Mouse (Mus musculus): ENCODE data around the gene Mllt3. TPM values are rescaled to one million over a fixed set of nuclear protein-coding genes. Genes with fewer than 3 reads are reported as not detected.

The Mllt3 gene
- polyA plus RNA-seq, 1 experiment: 15.7 TPM

- TF ChIP-seq MYOG (IDR thresholded peaks at IDR 0.05; ENCODE audit: control insufficient read depth in 1 of 3, insufficient read depth in 1 of 3, insufficient read length in 2 of 3, low read depth in 2 of 3) (no peak), MYOD1 (IDR thresholded peaks at IDR 0.05; ENCODE audit: control insufficient read depth in 1 of 3, insufficient read length in 2 of 3, low read depth in 2 of 3) (no peak), USF1 (IDR thresholded peaks at IDR 0.05; ENCODE audit: low read depth) (no peak), E2F4 (IDR thresholded peaks at IDR 0.05; ENCODE audit: insufficient read depth) (no peak), TCF12 (IDR thresholded peaks at IDR 0.05; ENCODE audit: insufficient read depth, poor library complexity, severe bottlenecking) (no peak), MAX (IDR thresholded peaks at IDR 0.05; ENCODE audit: low read depth) (no peak), TCF3 (IDR thresholded peaks at IDR 0.05; ENCODE audit: insufficient read length, low read depth) (no peak), POLR2A (IDR thresholded peaks at IDR 0.05; ENCODE audit: insufficient read length, low read depth) (no peak), CEBPB (IDR thresholded peaks at IDR 0.05; ENCODE audit: insufficient read depth, poor library complexity, severe bottlenecking) (no peak), SRF (IDR thresholded peaks at IDR 0.05; ENCODE audit: control insufficient read depth, insufficient read length, low read depth) (no peak), REST (IDR thresholded peaks at IDR 0.05; ENCODE audit: insufficient read depth, insufficient read length) (no peak), POLR2AphosphoS2 (IDR thresholded peaks at IDR 0.05; ENCODE audit: insufficient read length, low read depth) (no peak)
- no peaks in the 10 kb centered on the region for H3K79me2 ChIP-seq (ENCODE audit: control insufficient read depth, insufficient read depth)
- H3K27me3 ChIP-seq (ENCODE audit: control insufficient read depth, insufficient read depth, insufficient read length): no peaks in the 10 kb centered on the region
- no peak overlapping the region for H3ac ChIP-seq (ENCODE audit: control insufficient read depth, insufficient read length)
- H3K4me3 ChIP-seq: no peak overlapping the region
- no peaks in the 10 kb centered on the region for H3K36me3 ChIP-seq (ENCODE audit: control insufficient read depth, insufficient read depth)
- no peak overlapping the region for H3K4me2 ChIP-seq (ENCODE audit: low read depth)
Measured at GRCm38 (mm10) chr4:87850051-87850450, 183.1 kb downstream of the Mllt3 start.

- no peaks in the 10 kb centered on the region for H3K79me2 ChIP-seq (ENCODE audit: control insufficient read depth, insufficient read depth)
- no peak overlapping the region for H3K4me2 ChIP-seq (ENCODE audit: low read depth)
- H3K4me3 ChIP-seq: no peak overlapping the region
- no peak overlapping the region for H3ac ChIP-seq (ENCODE audit: control insufficient read depth, insufficient read length)
- TF ChIP-seq E2F4 (IDR thresholded peaks at IDR 0.05; ENCODE audit: insufficient read depth) (no peak), MYOG (IDR thresholded peaks at IDR 0.05; ENCODE audit: control insufficient read depth in 1 of 3, insufficient read depth in 1 of 3, insufficient read length in 2 of 3, low read depth in 2 of 3) (no peak), MYOD1 (IDR thresholded peaks at IDR 0.05; ENCODE audit: control insufficient read depth in 1 of 3, insufficient read length in 2 of 3, low read depth in 2 of 3) (no peak), REST (IDR thresholded peaks at IDR 0.05; ENCODE audit: insufficient read depth, insufficient read length) (no peak), CEBPB (IDR thresholded peaks at IDR 0.05; ENCODE audit: insufficient read depth, poor library complexity, severe bottlenecking) (no peak), SRF (IDR thresholded peaks at IDR 0.05; ENCODE audit: control insufficient read depth, insufficient read length, low read depth) (no peak), POLR2A (IDR thresholded peaks at IDR 0.05; ENCODE audit: insufficient read length, low read depth) (no peak), TCF3 (IDR thresholded peaks at IDR 0.05; ENCODE audit: insufficient read length, low read depth) (no peak), TCF12 (IDR thresholded peaks at IDR 0.05; ENCODE audit: insufficient read depth, poor library complexity, severe bottlenecking) (no peak), POLR2AphosphoS2 (IDR thresholded peaks at IDR 0.05; ENCODE audit: insufficient read length, low read depth) (no peak), MAX (IDR thresholded peaks at IDR 0.05; ENCODE audit: low read depth) (no peak), USF1 (IDR thresholded peaks at IDR 0.05; ENCODE audit: low read depth) (no peak)
- no peaks in the 10 kb centered on the region for H3K36me3 ChIP-seq (ENCODE audit: control insufficient read depth, insufficient read depth)
- H3K27me3 ChIP-seq (ENCODE audit: control insufficient read depth, insufficient read depth, insufficient read length): no peaks in the 10 kb centered on the region
Measured at GRCm38 (mm10) chr4:87844668-87845210, 188.4 kb downstream of the Mllt3 start.

- Histone ChIP-seq H3K27me3 (ENCODE audit: control insufficient read depth, insufficient read depth, insufficient read length) (no peaks in the 10 kb centered on the region), H3K36me3 (ENCODE audit: control insufficient read depth, insufficient read depth) (no peaks in the 10 kb centered on the region), H3K4me3 (no peak overlapping the region), H3K79me2 (ENCODE audit: control insufficient read depth, insufficient read depth) (no peaks in the 10 kb centered on the region), H3ac (ENCODE audit: control insufficient read depth, insufficient read length) (no peak overlapping the region), H3K4me2 (ENCODE audit: low read depth) (no peak overlapping the region)
- TF ChIP-seq POLR2A (IDR thresholded peaks at IDR 0.05; ENCODE audit: insufficient read length, low read depth) (no peak), TCF12 (IDR thresholded peaks at IDR 0.05; ENCODE audit: insufficient read depth, poor library complexity, severe bottlenecking) (no peak), E2F4 (IDR thresholded peaks at IDR 0.05; ENCODE audit: insufficient read depth) (no peak), MAX (IDR thresholded peaks at IDR 0.05; ENCODE audit: low read depth) (no peak), REST (IDR thresholded peaks at IDR 0.05; ENCODE audit: insufficient read depth, insufficient read length) (no peak), MYOD1 (IDR thresholded peaks at IDR 0.05; ENCODE audit: control insufficient read depth in 1 of 3, insufficient read length in 2 of 3, low read depth in 2 of 3) (no peak), MYOG (IDR thresholded peaks at IDR 0.05; ENCODE audit: control insufficient read depth in 1 of 3, insufficient read depth in 1 of 3, insufficient read length in 2 of 3, low read depth in 2 of 3) (no peak), SRF (IDR thresholded peaks at IDR 0.05; ENCODE audit: control insufficient read depth, insufficient read length, low read depth) (no peak), CEBPB (IDR thresholded peaks at IDR 0.05; ENCODE audit: insufficient read depth, poor library complexity, severe bottlenecking) (no peak), POLR2AphosphoS2 (IDR thresholded peaks at IDR 0.05; ENCODE audit: insufficient read length, low read depth) (no peak), USF1 (IDR thresholded peaks at IDR 0.05; ENCODE audit: low read depth) (no peak), TCF3 (IDR thresholded peaks at IDR 0.05; ENCODE audit: insufficient read length, low read depth) (no peak)
Measured at GRCm38 (mm10) chr4:87840210-87840910, 192.8 kb downstream of the Mllt3 start.

GRCm38 (mm10) chr4:87838716-87839115 lies 194.4 kb downstream of the Mllt3 start:
- Histone ChIP-seq H3K27me3 (ENCODE audit: control insufficient read depth, insufficient read depth, insufficient read length) (no peaks in the 10 kb centered on the region), H3K79me2 (ENCODE audit: control insufficient read depth, insufficient read depth) (no peaks in the 10 kb centered on the region), H3ac (ENCODE audit: control insufficient read depth, insufficient read length) (no peak overlapping the region), H3K36me3 (ENCODE audit: control insufficient read depth, insufficient read depth) (no peaks in the 10 kb centered on the region), H3K4me3 (no peak overlapping the region), H3K4me2 (ENCODE audit: low read depth) (no peak overlapping the region)
- TF ChIP-seq CEBPB (IDR thresholded peaks at IDR 0.05; ENCODE audit: insufficient read depth, poor library complexity, severe bottlenecking) (no peak), E2F4 (IDR thresholded peaks at IDR 0.05; ENCODE audit: insufficient read depth) (no peak), POLR2AphosphoS2 (IDR thresholded peaks at IDR 0.05; ENCODE audit: insufficient read length, low read depth) (no peak), TCF3 (IDR thresholded peaks at IDR 0.05; ENCODE audit: insufficient read length, low read depth) (no peak), USF1 (IDR thresholded peaks at IDR 0.05; ENCODE audit: low read depth) (no peak), MYOD1 (IDR thresholded peaks at IDR 0.05; ENCODE audit: control insufficient read depth in 1 of 3, insufficient read length in 2 of 3, low read depth in 2 of 3) (no peak), MAX (IDR thresholded peaks at IDR 0.05; ENCODE audit: low read depth) (no peak), SRF (IDR thresholded peaks at IDR 0.05; ENCODE audit: control insufficient read depth, insufficient read length, low read depth) (no peak), POLR2A (IDR thresholded peaks at IDR 0.05; ENCODE audit: insufficient read length, low read depth) (no peak)
